Mouse (Mus musculus): ENCODE data around the gene Hddc3.
"Not testable (repeated sequence)": the region's sequence is repeated elsewhere in the genome, so short reads cannot be mapped to it uniquely, and the experiment has no call there.

Gene Hddc3

DNA sequence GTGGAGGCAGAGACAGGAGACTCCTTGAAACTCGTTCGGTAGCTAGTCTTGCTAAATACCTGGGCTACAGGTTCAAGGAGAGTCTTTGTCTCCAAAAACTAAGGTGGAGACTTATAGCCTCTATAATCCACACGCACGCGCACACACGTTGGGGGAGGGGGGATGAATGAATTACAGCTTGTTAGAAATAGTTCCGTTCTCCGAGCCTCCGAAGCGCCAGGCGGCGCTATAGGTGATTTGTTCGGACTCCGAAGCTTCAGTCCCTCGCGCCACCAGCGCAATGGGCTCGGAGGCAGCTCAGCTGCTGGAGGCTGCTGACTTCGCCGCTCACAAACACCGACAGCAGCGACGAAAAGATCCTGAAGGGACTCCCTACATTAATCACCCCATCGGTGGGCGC is at the start of gene Hddc3:
Hddc3 (plus strand) TSS at position 247 of the 400 bp plus-strand sequence.
- peak; percentile 91 to 94 for DNase-seq (ENCODE audit: low spot score in 2 of 2)

DNA sequence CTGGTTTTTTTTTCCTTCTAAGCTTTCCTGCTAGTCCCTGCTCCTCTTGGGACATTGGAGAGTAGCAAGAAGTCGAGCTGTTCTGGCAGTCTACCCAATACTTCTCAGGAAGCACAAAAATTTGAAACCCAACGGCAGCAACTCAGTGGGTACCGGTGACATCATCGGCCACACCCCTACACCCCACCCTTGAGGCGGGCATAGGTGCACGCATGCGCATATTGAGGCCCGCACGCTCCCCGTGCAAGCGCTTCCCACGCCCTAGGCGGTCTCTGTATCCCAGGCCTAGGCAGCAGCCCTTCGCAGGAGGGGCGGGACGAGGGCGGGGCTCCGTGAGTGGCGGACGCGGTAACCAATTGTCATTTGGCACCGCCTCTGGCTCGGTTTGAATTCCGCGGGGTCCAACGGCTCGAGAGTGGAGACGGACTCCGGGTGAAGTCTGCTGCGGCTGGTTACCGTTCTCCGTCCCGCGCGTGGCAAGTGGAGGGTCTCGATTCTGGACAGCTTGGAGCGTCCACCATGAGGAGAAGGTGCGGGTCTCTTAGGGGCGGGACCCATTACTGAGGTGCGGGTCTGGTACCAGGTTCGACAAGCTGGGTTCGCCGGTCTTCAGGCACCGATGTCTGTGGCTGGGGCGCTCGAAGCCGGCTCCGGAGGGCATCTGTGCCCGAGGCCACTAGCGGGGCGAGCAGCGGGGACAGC is 48.7 kb upstream of the Hddc3 start, which contains the start of gene Prc1:
Prc1 (plus strand) TSS at position 389 of the 702 bp plus-strand sequence.
- DNase-seq (ENCODE audit: low spot score in 2 of 2), result peak; percentile 97

DNA sequence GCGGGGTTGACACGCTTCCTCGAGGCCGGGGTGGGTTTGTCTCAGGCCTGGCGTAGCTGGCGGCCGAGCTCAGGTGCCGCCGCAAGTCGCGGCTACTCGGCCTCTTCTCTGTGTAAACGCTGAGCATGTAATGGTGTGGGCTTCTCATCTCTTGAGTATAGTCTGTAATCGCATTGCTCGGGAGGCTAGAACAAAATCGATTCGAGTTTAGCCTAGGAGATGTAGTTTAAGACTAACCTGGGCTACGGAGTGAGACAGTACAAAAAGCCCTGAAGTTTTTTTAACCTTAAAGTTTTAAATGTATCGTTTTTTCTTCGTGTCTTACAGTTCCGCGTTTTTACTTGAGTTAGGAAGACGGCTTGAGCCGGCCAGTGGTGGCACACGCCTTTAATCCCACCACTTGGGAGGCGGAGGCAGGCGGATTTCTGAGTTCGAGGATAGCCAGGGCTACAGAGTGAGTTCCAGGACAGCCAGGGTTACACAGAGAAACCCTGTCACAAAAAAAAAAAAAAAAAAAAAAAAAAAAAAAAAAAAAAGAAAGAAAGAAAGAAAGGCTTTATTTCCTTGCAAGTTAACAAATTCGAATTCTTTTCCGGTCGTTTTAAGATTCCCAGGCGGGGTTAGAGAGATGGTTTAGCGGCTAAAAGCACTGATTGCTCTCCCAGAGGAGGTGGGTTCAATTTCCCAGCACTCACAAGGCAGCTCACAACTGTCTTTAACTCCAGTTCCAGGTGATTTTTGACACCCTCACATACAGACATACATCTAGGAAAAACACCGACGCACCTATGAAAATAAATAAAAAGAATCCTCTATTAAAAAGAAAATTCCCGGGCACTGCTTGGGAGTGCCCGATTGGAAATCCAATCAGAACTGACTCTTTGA is 47.9 kb upstream of the Hddc3 start:
- DNase-seq (ENCODE audit: low spot score in 2 of 2), result no peak

DNA sequence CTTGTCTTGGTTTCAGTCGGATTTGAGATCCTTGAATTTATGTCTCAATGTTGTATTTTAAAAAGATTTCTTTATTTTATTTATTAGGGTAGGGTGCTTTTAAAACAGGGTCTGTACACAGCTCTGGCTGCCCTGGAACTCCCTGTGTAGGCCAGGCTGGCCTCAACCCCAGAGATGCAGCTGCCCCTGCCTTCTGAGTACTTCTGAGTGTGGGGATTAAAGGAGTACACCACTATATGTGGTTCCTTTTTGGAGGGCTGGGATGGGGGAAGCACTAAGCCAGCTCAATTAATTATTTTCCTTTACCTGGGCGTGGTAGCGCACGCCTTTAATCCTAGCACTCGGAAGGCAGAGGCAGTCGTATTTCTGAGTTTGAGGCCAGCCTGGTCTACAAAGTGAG is 46.4 kb upstream of the Hddc3 start:
- no peak for DNase-seq (ENCODE audit: low spot score in 2 of 2)

DNA sequence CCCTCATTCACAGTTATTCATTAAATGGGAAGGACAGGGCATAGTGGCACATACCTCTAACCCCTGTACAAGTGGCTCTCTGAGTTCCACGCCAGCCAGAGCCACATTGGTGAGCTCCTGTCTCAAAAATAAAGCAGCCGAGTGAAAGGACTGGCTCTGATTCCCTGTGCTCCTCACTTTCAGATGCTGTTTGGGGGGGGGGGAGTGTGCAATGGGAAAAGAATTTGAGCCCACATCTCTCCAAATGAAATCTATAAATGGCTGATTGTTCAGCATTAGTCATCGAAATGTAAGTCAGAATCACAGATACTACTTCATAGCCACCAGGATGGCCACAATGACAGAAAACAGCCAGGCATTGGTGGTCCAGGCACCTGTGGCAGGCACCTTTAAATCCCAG is 45.9 kb upstream of the Hddc3 start:
- DNase-seq (ENCODE audit: low spot score in 2 of 2), result no peak

DNA sequence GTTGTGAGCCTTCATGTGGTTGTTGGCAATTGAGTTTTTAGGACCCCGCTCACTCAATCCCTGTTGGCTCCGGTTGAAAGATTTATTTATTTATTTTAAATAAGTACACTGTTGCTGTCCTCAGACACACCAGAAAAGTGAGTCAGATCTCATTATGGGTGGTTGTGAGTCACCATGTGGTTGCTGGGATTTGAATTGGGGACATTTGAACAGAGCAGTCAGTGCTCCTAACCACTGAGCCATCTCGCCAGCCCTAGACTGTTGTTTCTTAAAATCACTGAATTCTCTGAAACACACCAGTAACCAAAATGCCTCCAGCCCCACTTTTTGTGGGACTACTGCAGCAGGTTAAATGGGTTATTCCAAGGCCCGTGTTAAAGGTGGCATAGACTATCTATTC is 44.1 kb upstream of the Hddc3 start:
- no peak for DNase-seq (ENCODE audit: low spot score in 2 of 2)

DNA sequence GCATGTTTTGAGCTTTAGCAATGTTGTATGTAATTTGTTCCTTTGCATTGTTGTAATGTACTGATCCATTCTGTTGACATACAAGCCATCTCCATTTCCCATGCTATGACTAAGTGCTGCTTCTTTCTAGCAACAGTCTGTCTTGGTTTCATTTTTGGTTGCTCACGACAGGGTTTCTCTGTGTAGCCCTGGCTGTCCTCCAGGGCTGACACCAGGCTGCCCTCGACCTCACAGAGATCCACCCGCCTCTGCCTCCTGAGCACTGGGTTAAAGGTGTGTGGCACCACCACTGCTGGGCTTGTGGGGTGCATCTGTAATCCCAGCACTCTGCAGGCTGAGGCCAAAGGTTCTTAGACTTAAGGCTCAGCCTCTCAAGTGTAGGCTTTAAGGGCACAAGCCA is 43.3 kb upstream of the Hddc3 start:
- DNase-seq (ENCODE audit: low spot score in 2 of 2), result no peak

DNA sequence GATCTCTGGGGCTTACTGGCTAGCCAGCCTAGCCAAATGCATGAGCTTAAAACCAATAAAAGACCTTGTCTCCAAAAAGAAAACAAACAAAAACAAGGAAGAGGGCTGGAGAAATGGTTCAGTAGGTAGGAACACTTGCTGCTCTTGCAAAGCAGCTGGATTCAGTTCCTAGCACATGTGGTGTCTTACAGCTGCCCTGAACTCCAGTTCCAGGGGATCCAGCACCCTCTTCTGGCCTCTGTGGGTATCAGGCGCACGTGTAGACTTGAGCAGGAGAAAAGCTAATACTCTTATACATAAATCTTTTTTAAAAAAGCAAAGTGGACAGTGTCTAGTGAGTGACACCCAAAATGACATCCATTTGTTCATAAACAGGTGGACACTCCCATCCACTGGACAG is 41.4 kb upstream of the Hddc3 start:
- DNase-seq (ENCODE audit: low spot score in 2 of 2), result no peak

DNA sequence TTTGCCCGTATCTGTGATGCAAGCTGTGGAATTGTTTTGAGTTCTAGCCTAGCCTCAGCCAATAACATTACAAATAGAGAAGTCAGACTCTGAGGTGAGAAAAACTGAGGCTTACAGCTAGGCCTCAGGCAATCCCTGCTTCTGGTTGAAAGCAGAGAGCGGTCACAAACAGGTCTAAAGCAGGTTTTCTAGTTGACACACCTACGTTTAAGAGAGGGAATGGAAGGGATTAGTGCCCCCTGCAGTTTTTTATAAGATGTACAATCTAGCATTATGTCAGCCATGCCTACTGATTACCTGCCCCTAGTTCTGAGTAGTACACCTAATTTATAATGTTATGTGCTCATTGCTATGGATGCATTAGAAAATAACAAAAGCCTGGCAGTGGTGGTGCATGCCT is 35.1 kb upstream of the Hddc3 start:
- no peak for DNase-seq (ENCODE audit: low spot score in 2 of 2)

DNA sequence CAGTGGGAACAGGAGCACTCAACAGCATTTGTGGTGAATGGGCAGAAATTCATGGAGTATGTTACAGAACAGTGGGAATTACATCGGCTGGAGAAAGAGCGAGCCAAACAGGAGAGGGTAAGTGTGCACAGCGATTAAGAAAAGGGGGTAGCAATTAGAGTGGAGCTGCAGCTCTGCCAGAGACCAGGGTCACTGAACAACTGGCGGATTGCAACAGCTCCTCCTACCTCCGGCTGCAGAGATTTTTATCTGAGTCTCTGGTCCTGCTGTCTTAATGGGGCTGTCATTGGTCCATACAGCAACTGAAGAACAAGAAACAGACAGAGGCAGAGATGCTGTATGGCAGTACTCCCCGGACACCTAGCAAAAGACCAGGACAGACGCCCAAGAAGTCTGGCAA is 32.1 kb upstream of the Hddc3 start:
- no peak for DNase-seq (ENCODE audit: low spot score in 2 of 2)

DNA sequence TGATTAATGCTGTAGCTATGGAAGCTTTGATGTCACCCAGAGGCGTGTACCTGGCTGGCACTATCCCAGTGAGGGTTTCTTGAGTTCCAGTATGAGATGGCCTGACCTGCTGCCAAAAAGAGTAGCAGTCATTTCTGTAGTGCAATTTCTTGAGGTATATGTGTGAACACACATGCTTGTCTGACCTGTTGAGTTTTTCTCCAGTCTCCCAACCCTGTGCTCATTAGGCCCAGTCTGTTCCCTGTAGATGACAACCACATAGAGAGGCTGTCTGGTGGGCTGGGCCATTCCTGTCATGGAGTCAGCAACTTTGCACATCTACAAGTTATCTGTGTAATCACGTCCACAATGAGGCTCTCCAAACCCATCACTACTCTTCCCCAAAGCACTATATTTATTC is 27.2 kb upstream of the Hddc3 start:
- no peak for DNase-seq (ENCODE audit: low spot score in 2 of 2)

DNA sequence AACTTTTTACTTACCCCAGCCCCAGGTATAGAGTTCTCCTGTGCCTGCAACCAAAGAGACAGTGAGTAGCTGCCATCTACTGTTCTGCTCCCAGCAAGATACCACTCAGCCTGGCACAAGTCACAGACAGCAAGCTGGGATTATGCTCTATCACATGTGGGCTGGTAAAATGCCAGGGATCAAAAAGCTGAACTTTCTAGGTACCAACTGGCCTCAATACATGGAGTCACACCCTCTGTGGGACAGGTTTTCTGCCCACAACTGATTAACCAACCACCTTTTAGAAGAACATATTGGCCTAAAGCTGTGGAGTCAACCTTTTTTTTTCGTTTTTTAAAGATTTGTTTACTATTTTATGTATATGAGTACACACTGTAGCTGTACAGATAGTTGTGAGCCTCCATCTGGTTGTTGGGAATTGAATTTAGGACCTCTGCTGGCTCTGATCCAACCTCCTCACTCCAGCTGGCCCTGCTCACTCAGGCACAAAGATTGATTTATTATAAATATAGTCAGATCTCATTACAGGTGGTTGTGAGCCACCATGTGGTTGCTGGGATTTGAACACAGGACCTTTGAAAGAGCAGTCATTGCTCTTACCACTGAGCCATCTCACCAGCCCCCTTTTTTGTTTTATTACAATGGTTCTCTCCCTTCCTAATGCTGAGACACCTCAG is 25.3 kb upstream of the Hddc3 start:
- DNase-seq (ENCODE audit: low spot score in 2 of 2), result no peak

DNA sequence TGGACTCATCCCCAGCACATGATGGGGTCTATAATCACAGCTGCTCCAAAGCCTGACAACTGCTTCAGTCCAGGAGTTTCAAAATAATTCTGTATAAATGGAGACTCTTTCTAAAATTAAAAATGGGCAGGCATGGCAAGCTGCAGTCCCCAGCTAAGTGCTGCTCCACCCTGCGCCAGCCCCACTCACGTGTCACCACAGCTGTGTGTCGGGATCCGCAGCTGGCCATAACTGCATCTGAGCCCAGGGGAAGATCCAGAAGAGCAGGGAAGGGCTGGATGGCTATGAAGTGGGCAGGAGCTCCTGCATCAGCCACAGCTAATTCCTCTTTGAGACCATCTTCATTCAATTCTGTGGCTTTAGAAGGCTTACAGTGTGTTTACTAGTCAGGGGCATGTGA is 24.2 kb upstream of the Hddc3 start:
- DNase-seq (ENCODE audit: low spot score in 2 of 2), result no peak

DNA sequence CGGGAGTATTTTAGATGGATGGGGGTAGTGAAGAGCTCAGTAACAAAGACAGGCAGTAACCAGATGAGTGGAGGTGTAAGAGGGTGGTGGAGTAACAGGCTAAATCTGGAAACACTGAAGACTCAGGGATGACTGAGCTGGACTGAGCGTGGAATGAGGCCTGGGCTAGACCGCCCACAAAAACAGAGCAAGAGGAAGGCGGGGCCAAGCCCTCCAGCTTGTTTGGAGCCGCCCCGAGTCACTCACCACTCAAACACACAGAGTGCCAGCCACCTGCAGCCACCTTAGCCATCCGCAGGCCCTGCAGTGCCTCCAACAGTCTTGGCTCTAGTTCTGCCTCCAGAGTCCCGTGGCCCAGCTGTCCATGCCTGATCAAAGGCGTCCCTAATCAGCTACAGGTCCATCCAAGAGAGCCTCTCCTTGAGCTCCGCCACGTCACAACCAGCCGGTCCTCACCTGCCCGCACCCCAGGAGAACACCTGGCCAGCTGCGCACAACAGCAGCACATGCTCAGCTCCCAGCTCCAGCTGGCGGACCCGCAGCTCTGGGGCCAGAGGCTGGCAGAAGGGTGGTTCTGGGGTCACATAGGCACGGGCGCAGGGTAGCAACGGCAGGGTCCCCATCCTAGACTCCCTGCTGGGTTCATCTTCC is 22.9 kb upstream of the Hddc3 start:
- DNase-seq (ENCODE audit: low spot score in 2 of 2), result no peak

DNA sequence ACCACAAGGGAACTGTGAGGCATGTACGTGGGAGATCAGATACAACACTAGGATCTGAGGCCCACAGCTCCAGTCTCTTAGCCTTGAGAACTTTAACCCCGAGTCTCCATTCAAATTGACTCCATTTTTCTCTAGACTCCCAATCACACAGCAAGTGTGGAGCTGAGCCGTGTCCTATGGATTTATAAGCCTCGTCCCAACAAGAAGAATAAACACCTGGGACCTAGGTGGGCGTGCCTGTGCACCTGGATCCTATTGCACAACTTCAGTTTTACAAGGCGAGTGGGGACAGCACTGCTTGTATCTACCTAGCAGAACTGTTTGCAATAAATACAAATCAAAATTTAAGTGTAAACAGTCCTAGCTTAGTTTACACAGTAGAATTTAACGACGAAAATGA is 19.6 kb upstream of the Hddc3 start:
- DNase-seq (ENCODE audit: low spot score in 2 of 2), result no peak

DNA sequence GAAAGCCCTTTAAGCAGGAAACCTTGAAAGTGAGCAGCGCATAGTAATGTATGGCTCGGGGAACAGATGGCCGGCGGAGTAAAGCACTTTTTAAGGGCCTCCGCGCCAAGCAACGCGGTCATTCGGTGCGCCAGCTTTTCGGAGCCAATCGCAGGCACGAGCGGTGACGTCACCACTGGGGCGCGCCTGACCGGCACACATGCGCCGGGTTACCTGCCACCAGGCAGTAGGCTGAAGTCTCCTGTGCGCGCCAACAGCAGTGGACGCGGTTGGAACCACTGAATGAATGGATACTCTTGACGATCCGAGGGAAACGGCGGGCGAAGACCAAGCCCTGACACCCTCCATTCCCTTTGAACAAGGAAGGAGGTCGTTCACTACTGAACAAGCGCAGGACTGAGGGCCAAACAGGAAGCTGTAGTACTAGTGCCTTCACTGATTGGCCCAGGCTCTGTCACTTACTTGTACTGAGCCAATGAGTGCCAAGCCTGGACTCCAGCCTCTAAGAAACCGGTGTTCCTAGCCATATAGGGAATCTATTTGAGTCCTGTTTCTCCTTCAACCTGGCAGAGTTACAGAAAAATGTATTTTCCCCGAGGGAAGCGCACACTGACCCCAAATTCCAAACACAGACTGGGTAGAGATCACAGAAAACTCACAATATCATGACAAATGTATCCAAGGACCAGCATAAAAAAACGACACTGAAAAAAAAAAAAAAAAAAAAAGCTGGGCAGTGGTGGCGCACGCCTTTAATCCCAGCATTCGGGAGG is 18.7 kb upstream of the Hddc3 start, which contains the start of gene Rccd1:
Rccd1 (minus strand) TSS at position 412 of the 773 bp plus-strand sequence.
- peak; percentile 90 to 95 for DNase-seq (ENCODE audit: low spot score in 2 of 2)

DNA sequence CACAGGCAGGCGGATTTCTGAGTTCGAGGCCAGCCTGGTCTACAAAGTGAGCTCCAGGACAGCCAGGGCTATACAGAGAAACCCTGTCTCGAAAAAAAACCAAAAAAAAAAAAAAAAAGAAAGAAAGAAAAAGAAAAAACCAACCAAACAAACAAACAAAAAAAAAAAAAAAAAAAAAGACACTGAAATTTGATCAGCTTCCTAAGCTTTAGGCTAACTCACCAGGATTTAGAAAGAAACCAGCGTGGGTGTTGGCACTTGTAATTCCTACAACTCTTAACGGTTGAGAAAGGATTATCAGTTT is 18.1 kb upstream of the Hddc3 start:
- not testable (repeated sequence) for DNase-seq (ENCODE audit: low spot score in 2 of 2)

DNA sequence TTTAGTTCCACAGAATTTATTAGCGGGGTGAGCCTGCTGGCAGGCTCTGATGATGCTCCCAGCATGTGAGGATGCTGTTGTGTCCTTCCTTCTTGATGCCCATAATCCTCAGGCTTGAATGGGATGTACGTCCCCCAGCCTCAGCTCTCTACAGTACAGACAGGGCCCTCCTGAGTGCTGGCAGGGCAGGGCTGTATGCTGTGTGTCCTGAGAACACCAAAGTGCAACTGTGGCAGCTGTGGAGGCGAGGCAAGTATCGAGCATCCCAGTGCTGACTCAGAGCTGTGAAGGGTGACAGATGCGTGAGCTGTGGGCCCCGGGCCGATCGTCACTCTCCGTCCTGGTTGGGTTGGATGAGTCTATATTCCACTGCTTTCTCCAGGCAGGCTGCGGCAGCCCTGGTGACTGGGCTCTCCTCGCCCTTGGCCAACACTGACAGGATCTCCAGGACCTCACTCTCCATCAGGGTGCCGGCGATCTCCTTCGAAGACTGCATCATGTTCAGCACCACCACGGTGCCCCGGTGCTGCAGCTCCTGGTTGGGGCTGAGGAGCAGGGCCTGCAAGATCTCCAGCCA is 17.5 kb upstream of the Hddc3 start:
- DNase-seq (ENCODE audit: low spot score in 2 of 2), result no peak

DNA sequence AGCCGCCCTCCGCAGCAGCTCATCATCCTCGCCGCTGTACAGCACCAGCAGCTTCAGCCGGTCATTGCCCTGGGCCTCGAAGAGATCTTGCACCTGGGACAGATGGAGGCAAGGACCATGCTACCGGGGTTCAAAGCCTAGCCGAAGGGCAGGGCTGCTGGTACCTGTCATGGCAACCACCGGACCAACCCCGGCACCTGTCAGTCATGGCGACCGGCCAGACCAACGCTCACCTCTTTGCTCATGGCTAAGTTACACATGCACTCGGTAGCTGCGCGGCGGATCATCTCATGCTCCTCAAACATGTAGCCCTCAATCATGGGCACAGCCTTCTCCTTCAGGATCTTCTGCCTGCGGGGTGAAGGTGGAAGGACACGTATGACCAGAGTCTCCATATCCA is 16.8 kb upstream of the Hddc3 start:
- no peak for DNase-seq (ENCODE audit: low spot score in 2 of 2)

DNA sequence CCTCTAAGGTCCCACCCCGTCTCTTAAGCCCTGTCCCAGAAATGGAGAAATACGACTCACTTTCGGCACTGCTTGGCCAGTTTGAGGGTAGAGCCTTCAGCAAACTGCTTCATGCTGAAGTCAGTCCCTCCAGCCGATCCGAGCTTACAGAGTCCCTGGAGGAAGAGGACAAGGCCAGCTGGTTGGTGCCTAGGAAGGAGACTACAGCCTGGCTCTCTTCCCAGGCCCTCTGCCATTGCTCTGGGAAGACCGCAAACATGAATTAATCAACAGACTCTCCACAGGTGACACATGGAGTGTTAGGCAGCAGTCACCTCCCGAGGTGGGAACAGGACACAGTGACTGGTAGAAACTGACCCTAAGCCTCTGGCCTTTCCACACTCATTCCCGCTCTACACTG is 12.6 kb upstream of the Hddc3 start:
- DNase-seq (ENCODE audit: low spot score in 2 of 2), result no peak

DNA sequence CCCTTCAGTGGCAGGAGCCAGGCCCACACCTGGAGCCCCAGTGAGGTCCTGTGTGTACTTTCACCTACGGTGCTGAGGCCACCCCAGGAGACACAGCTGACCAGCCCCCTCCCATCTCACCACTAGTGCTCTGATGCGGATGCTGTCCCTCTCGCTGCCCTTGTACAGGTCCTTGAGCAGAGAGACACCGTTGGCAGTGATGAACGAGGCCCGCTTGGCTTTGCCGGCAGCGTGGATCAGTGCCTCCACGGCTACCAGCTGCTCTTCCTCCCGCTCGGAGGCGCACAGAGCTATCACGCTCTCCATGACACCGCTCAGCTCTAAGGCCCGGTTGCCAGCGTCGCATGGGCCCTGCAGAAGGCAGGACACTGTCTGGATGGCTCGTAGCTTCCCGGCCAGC is 11.5 kb upstream of the Hddc3 start:
- DNase-seq (ENCODE audit: low spot score in 2 of 2), result no peak
